Mouse (Mus musculus) G1E (cell line): ENCODE data around the gene Arid5b. TPM values are rescaled to one million over a fixed set of nuclear protein-coding genes. Genes with fewer than 3 reads are reported as not detected.

ENCODE experiments used
- ATAC-seq: 2 replicates; pipeline ENCODE4 v1.8.0; 2016; ENCODE audit warnings: mild to moderate bottlenecking; ENCODE audit not compliant: insufficient number of reproducible peaks, poor library complexity, low FRiP score, severe bottlenecking; ENCODE audit errors: extremely low read depth
- DNase-seq: peaks from one replicate; pipeline ENCODE4 v3.0.0; 2012; ENCODE audit warnings: low spot score
- H3K27me3 ChIP-seq: 2 replicates; pipeline ENCODE4 v1.6.1; 2012; ENCODE audit warnings: mild to moderate bottlenecking, low read length, inconsistent platforms; ENCODE audit not compliant: insufficient read depth
- H3K36me3 ChIP-seq: replicated peaks from 2 replicates; pipeline ENCODE3; 2012; ENCODE audit warnings: mild to moderate bottlenecking, inconsistent platforms
- H3K4me1 ChIP-seq: 2 replicates; pipeline ENCODE4 v1.6.1; 2012; ENCODE audit warnings: low read depth, low read length, inconsistent platforms, mixed read lengths; ENCODE audit not compliant: insufficient read depth
- H3K4me3 ChIP-seq: 2 replicates; pipeline ENCODE4 v1.5.1; 2012; ENCODE audit warnings: low read depth, mild to moderate bottlenecking, inconsistent platforms, low read length, moderate library complexity, mixed read lengths
- H3K9me3 ChIP-seq: replicated peaks from 2 replicates; pipeline ENCODE4 v1.6.1; 2012; ENCODE audit warnings: inconsistent platforms
- CTCF ChIP-seq: IDR thresholded peaks from 2 replicates; pipeline ENCODE4 v1.5.1; 2012; ENCODE audit warnings: low read depth, low read length, inconsistent platforms, mixed read lengths
- GATA1 ChIP-seq: IDR thresholded peaks from 2 replicates; pipeline ENCODE4 v1.6.1; 2012; ENCODE audit warnings: borderline replicate concordance, low read length, inconsistent platforms, mixed read lengths
- GATA2 ChIP-seq: IDR thresholded peaks from 2 replicates; pipeline ENCODE4 v1.6.1; 2012; ENCODE audit warnings: low read depth, low read length, inconsistent platforms, borderline replicate concordance
- POLR2AphosphoS5 ChIP-seq: IDR thresholded peaks from 2 replicates; pipeline ENCODE4 v1.6.1; 2012; ENCODE audit warnings: low read depth, low read length, inconsistent platforms; ENCODE audit not compliant: insufficient replicate concordance
- TAL1 ChIP-seq: conservative IDR thresholded peaks from 2 replicates; pipeline ENCODE4 v1.6.1; 2012; ENCODE audit warnings: low read depth, low read length, inconsistent platforms, mixed read lengths
- polyA plus RNA-seq: library from polyadenylated mRNA; stranded (reverse); fragments of >175 nt; gene quantifications from 2 replicates; pipeline ENCODE4 v1.2.3, GENCODE M21; 2012
- total RNA-seq, 2 experiments: library from RNA; stranded (forward) in 1 of 2; stranded (reverse) in 1 of 2; fragments of 200-1000 nt in 1 of 2; fragments of >200 nt in 1 of 2; fragmentation: Nextera tagmentation in 1 of 2; gene quantifications; 2 replicates each; pipeline ENCODE4 v1.2.3; 2014 to 2017

The Arid5b gene
- total RNA-seq (2014; fragmentation: Nextera tagmentation): not detected in 2 replicates
- total RNA-seq (2017): 0.12 and 0.16 TPM in 2 replicates
- not detected in 2 replicates for polyA plus RNA-seq

DNA sequence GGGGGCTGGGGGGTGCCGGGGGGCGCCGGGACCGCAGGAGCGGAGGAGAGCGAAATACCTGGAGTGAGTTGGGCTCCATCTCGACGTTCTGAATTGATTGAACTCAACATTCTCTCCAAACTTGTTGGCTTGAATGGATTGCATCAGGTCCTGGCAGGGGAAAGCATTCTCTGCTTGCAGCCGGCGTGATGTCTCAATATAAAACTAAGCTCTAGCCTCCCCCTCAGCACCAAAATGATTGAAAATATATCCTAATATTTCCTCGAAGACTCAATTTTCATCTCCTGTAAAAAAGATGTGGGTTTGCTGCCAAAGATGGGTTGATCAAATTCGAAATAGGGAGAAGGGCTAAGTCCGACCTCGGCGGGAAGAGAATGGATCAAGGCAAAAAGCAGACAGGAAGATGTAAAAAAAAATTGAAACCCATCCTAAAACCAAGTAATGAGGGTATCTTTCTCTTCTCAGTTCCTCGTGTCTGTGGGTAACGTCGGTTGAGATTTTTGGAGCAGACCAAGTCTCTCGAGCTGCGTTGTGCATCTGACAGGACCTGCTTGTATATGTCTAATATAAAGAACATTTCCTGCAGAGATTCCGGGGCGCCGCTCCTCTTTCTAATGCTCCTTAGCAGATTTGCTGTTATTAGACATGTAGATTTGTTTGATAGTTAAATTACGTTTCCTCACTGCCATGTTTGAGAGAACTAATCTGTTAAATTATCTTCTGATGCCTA lies at the start of gene Arid5b:
TSS of gene Arid5b (minus strand) at position 109 of the 730 bp plus-strand sequence.
- DNase-seq: no peak
- H3K4me3 ChIP-seq: no peak within 1 kb of the TSS
- H3K9me3 ChIP-seq: peaks cover 45% of the 10 kb centered on the region
- no peak for ATAC-seq
- H3K36me3 ChIP-seq: no peaks in the 10 kb centered on the region
- H3K27me3 ChIP-seq: no peaks in the 10 kb centered on the region
- H3K4me1 ChIP-seq: no peaks in the 10 kb centered on the region
- TF ChIP-seq TAL1: no peak
- TF ChIP-seq POLR2AphosphoS5: no peak
- no peak for TF ChIP-seq CTCF
- TF ChIP-seq GATA1: no peak
- no peak for TF ChIP-seq GATA2

DNA sequence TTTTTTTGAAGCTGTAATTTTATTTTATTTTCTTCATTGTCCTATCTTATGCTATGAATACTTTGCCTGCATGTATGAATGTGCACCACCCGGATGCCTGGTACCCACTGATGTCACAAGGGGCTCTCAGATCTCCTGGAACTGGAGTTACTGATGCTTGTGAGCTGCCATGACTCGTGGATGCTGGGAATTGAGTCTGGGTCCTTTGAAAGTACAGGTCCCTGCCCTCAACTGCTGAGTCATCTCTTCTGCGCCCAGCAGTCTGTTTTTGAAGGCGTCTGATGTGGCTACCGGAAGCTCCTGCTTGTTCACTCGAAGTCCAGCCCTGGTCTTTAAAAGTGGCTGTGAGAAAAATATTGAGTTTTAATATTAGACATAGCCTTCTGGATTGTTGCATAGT lies 46.8 kb upstream of the Arid5b start:
- no peaks in the 10 kb centered on the region for H3K27me3 ChIP-seq
- H3K4me1 ChIP-seq: no peaks in the 10 kb centered on the region
- DNase-seq (no peak), ATAC-seq (no peak)
- H3K9me3 ChIP-seq: peaks cover 56% of the 10 kb centered on the region
- no peaks in the 10 kb centered on the region for H3K36me3 ChIP-seq
- no peak overlapping the region for H3K4me3 ChIP-seq
- no peak for TF ChIP-seq GATA1
- TF ChIP-seq GATA2: no peak
- TF ChIP-seq TAL1: no peak
- TF ChIP-seq CTCF: no peak
- TF ChIP-seq POLR2AphosphoS5: no peak

DNA sequence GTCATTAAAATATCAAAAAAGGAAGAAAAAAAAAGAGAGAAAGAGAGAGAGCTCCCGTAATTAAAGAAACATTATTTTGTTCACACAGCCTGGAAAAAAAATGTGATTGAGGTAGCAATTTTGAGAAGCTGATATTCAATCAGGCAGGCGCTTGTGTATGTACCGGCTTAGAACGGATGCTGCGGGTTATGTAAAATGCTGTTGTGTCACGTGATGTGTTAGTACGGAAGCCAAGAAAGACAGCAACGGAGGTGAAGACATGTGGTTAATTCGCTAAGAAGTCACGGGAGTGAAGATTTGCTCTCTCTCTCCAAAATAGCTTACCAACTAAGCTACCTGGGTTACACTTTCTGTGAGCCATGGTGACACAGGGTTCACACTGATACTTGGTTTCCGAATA lies 45.5 kb upstream of the Arid5b start:
- Histone ChIP-seq H3K9me3 (peaks cover 59% of the 10 kb centered on the region), H3K27me3 (no peaks in the 10 kb centered on the region), H3K36me3 (no peaks in the 10 kb centered on the region), H3K4me1 (no peaks in the 10 kb centered on the region), H3K4me3 (no peak overlapping the region)
- ATAC-seq: no peak
- TF ChIP-seq TAL1: no peak
- TF ChIP-seq POLR2AphosphoS5: no peak
- no peak for TF ChIP-seq GATA2
- TF ChIP-seq CTCF: no peak
- no peak for TF ChIP-seq GATA1
- no peak for DNase-seq

DNA sequence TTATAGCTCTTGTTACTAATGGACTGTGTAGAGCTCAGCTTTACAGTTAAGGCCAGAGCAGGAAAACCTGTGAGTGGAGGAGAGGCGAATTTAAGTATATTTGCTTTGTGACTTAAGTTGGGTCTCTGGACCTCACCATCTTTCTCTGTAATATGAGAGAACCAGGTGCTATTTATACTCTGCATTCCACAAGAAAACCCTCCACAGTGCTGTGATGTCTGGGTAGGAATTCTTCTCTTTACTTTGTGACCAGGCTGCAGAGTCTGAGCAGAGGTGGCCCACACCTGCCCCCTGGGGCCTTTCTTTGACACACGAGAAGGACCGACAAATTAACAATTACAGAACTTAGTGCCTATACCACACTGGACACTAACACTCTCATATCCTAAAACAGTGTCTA lies 44.6 kb upstream of the Arid5b start:
- Histone ChIP-seq H3K27me3 (no peaks in the 10 kb centered on the region), H3K36me3 (no peaks in the 10 kb centered on the region), H3K9me3 (peaks cover 56% of the 10 kb centered on the region), H3K4me3 (no peak overlapping the region), H3K4me1 (no peaks in the 10 kb centered on the region)
- ATAC-seq: no peak
- TF ChIP-seq CTCF (no peak), TAL1 (no peak), GATA1 (no peak), GATA2 (no peak), POLR2AphosphoS5 (no peak)
- DNase-seq: no peak

DNA sequence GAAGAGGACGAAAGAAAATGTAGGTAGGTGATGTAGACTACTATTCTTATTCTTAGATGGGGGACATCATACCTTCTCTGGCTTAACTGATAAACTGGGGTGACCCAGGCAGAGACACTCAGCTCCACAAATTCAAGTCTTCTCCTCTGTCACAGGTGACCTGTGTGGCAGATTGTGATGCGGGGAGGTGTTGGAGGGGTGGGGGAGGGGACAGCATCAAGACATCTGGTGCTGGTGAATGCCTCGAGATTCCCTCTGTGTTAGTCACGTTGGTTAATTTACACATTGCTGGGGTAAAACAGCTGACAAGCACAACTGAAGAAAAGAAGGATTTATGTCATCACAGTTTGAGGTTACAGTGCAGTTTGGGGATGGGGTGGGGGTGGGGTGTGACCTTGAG lies 42.4 kb upstream of the Arid5b start:
- Histone ChIP-seq H3K9me3 (peaks cover 63% of the 10 kb centered on the region), H3K36me3 (no peaks in the 10 kb centered on the region), H3K27me3 (no peaks in the 10 kb centered on the region), H3K4me3 (no peak overlapping the region), H3K4me1 (no peaks in the 10 kb centered on the region)
- TF ChIP-seq GATA2: no peak
- no peak for TF ChIP-seq CTCF
- ATAC-seq (no peak), DNase-seq (no peak)

DNA sequence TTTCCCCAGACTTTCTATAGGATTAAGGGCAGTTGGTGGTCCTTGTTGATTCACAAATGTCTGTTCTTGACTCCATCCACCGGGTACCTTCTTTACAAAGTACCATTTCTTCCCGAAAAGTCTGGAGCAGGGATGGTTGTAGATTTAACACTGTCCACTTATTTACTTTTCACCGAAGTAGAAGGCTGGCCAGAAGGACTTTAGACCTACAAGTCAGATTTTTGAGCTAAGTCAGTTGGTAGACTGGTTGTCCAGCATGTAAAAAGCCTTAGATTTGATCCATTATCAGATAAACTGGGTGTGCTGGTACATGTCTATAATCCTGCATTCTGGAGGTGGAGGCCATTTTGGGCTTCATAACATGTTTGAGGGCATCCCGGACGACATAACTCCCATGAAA lies 42.0 kb upstream of the Arid5b start:
- no peak for TF ChIP-seq POLR2AphosphoS5
- no peak for TF ChIP-seq TAL1
- TF ChIP-seq GATA2: no peak
- no peak for TF ChIP-seq GATA1
- no peak for TF ChIP-seq CTCF
- no peaks in the 10 kb centered on the region for H3K27me3 ChIP-seq
- H3K36me3 ChIP-seq: no peaks in the 10 kb centered on the region
- no peak for ATAC-seq
- H3K9me3 ChIP-seq: peaks cover 63% of the 10 kb centered on the region
- H3K4me3 ChIP-seq: no peak overlapping the region
- DNase-seq: no peak
- H3K4me1 ChIP-seq: no peaks in the 10 kb centered on the region

DNA sequence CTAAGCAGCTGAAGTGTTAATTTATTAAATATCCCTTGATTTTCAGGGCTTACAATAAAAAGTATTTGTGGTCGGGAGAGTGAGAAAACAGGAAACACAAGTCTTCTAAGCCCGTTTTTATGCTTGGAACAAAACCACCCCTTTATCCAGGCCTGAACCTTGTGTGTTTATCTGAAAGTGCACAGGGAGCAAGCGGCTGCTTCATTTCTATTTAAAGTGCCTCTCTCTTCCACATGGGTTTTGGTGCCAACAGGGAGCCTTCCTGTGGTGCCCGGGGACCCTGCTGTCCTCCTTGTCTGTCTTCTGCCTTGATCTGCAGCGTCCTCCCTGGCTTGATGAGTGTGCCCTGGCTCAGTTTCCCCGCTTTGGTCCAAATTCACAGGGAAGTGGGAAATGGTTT lies 40.9 kb upstream of the Arid5b start:
- ATAC-seq (no peak), DNase-seq (no peak)
- no peaks in the 10 kb centered on the region for H3K36me3 ChIP-seq
- no peak for TF ChIP-seq POLR2AphosphoS5
- H3K4me3 ChIP-seq: no peak overlapping the region
- H3K9me3 ChIP-seq: peaks cover 59% of the 10 kb centered on the region
- no peaks in the 10 kb centered on the region for H3K4me1 ChIP-seq
- H3K27me3 ChIP-seq: no peaks in the 10 kb centered on the region
